Mouse (Mus musculus) neural tube, embryonic 14.5 days (tissue): ENCODE measurements around the gene Lrrc32. TPM values are rescaled to one million over a fixed set of nuclear protein-coding genes. Genes with fewer than 3 reads are reported as not detected.

Source experiments
- ATAC-seq: fragments of 200-750 bp; cut with Nextera tagmentation; 2 replicates; pipeline ENCODE4 v1.8.0; 2017; ENCODE audit warnings: low read depth, mild to moderate bottlenecking, moderate TSS enrichment, moderate library complexity
- H3K27ac ChIP-seq: fragments of 300-500 bp; sonication (generic); 2 replicates; pipeline ENCODE4 v1.5.1; 2014; ENCODE audit warnings: low read depth, mild to moderate bottlenecking, control low read depth, low read length, moderate library complexity, mixed read lengths
- H3K27me3 ChIP-seq: fragments of 300-500 bp; sonication (generic); 2 replicates; pipeline ENCODE4 v1.6.1; 2014; ENCODE audit warnings: low read length; ENCODE audit not compliant: control insufficient read depth, insufficient read depth
- H3K36me3 ChIP-seq: fragments of 300-500 bp; sonication (generic); 2 replicates; pipeline ENCODE4 v1.6.1; 2014; ENCODE audit warnings: low read length, mixed read lengths; ENCODE audit not compliant: control insufficient read depth, insufficient read depth
- H3K4me1 ChIP-seq: fragments of 300-500 bp; sonication (generic); 2 replicates; pipeline ENCODE4 v1.6.1; 2014; ENCODE audit warnings: low read length; ENCODE audit not compliant: control insufficient read depth, insufficient read depth
- H3K4me2 ChIP-seq: fragments of 300-500 bp; sonication (generic); 2 replicates; pipeline ENCODE4 v1.6.1; 2014; ENCODE audit warnings: mild to moderate bottlenecking, low read depth, low read length, control low read depth
- H3K4me3 ChIP-seq: fragments of 300-500 bp; sonication (generic); 2 replicates; pipeline ENCODE4 v1.5.1; 2014; ENCODE audit warnings: low read depth, low read length, control low read depth, mixed read lengths
- H3K9ac ChIP-seq: fragments of 300-500 bp; sonication (generic); replicated peaks from 2 replicates; pipeline ENCODE4 v1.6.1; 2014; ENCODE audit warnings: low read depth, mild to moderate bottlenecking, control low read depth, low read length, mixed read lengths
- H3K9me3 ChIP-seq: fragments of 300-500 bp; sonication (generic); 2 replicates; pipeline ENCODE4 v1.6.1; 2016; ENCODE audit warnings: low read length; ENCODE audit not compliant: control insufficient read depth
- WGBS: fragments of 180-500 bp; shearing (Covaris S2); extraction: QIAGEN DNeasy Blood & Tissue Kit; methylation state at CpG from one replicate; pipeline ENCODE4 v1.1.7; 2014; 5-methylcytosine and 5-hydroxymethylcytosine counted together
- polyA plus RNA-seq: library from polyadenylated mRNA; unstranded; fragments of >200 nt; fragmentation: Nextera tagmentation; extraction: Ambion mirVana; gene quantifications from 2 replicates; pipeline ENCODE4 v1.2.1, GENCODE M21; 2014

The Lrrc32 gene
- polyA plus RNA-seq, 1 experiment from 2014 or later = 1.5 TPM

DNA sequence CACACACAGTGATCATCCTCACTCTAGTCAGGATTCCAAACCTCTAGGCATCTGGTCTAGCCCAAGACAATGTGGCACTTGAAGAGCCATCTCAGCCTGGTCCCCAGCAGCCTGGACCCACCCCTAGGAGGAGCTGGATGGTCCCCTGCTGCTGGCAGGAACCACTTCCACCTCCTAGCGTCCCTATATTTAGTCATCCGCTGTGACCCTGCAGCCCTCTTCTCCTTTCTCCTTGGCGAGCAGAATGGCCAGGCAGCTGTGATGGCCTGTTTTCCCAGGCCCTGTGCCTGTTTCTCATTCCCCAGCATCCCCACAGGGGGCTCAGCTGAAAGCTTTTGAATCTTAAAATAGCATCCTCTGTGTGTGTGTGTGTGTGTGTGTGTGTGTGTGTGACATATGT is 59.8 kb downstream of the Lrrc32 start:
- no peak overlapping the region for H3K4me2 ChIP-seq
- no peak overlapping the region for H3K27ac ChIP-seq
- ATAC-seq = no peak
- whole genome bisulfite sequencing = 55% methylated on average over 3 of the region's 3 CpGs
- H3K9me3 ChIP-seq = no peaks in the 10 kb centered on the region
- H3K27me3 ChIP-seq = no peaks in the 10 kb centered on the region
- no peaks in the 10 kb centered on the region for H3K4me1 ChIP-seq
- no peak overlapping the region for H3K9ac ChIP-seq
- no peaks in the 10 kb centered on the region for H3K36me3 ChIP-seq
- no peak overlapping the region for H3K4me3 ChIP-seq

DNA sequence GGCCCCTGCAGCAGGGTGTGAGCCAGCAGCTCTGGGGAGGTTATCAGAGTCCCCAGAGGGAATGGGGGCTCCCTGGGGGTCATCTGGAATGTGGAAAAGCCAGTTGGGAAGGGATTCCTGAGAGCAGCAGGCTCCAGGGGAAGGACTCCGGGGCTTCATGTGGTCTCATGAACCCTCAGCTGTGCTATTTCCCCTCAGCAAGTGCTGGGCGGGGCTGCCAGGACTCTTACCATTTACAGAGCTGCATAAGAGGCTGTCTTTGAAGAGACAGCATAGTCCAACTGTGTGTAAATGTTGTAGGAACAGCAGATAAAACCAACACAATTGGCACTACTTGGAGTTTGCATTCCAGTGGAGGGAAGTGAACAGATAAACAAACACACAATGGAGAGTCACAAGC is 61.5 kb downstream of the Lrrc32 start:
- no peak for ATAC-seq
- H3K9me3 ChIP-seq = no peaks in the 10 kb centered on the region
- WGBS = 34% methylated on average over 2 of the region's 2 CpGs
- no peak overlapping the region for H3K27ac ChIP-seq
- no peak overlapping the region for H3K9ac ChIP-seq
- no peak overlapping the region for H3K4me3 ChIP-seq
- H3K36me3 ChIP-seq = no peaks in the 10 kb centered on the region
- H3K4me2 ChIP-seq = no peak overlapping the region
- H3K27me3 ChIP-seq = no peaks in the 10 kb centered on the region
- no peaks in the 10 kb centered on the region for H3K4me1 ChIP-seq

GRCm38 (mm10) chr7:98551041-98551440 is 62.0 kb downstream of the Lrrc32 start:
- no peaks in the 10 kb centered on the region for H3K27me3 ChIP-seq
- no peak for ATAC-seq
- H3K36me3 ChIP-seq = no peaks in the 10 kb centered on the region
- 82% methylated on average over 3 of the region's 3 CpGs for WGBS
- no peaks in the 10 kb centered on the region for H3K4me1 ChIP-seq
- no peaks in the 10 kb centered on the region for H3K9me3 ChIP-seq
- H3K27ac ChIP-seq = no peak overlapping the region
- no peak overlapping the region for H3K4me2 ChIP-seq
- H3K9ac ChIP-seq = no peak overlapping the region
- no peak overlapping the region for H3K4me3 ChIP-seq

Other genes starting within 250 kb of the Lrrc32 start
- 23.7 and 28.3 TPM in 2 replicates for gene Acer3, start 168.1 kb upstream of the Lrrc32 start, polyA plus RNA-seq
- gene Tsku, start 128.0 kb upstream of the Lrrc32 start, polyA plus RNA-seq = 8.7 and 9.4 TPM in 2 replicates
- 0.37 TPM in 1 of 2 replicates, not detected in the other for gene Gucy2d, start 48.9 kb upstream of the Lrrc32 start, polyA plus RNA-seq
- 49.8 and 50.5 TPM in 2 replicates for gene Emsy, start 167.5 kb downstream of the Lrrc32 start, polyA plus RNA-seq
- gene Thap12, start 213.8 kb downstream of the Lrrc32 start, polyA plus RNA-seq = 54.5 and 63.8 TPM in 2 replicates